Mouse (Mus musculus) c-Kit-negative CD71-positive TER-119-positive erythroid progenitor cells, embryonic 14.5 days (primary cell): ENCODE measurements around the gene Rhoj.
"Not testable (repeated sequence)": the region's sequence is repeated elsewhere in the genome, so short reads cannot be mapped to it uniquely, and the experiment has no call there.

ENCODE experiments used
- DNase-seq: peaks from one replicate; pipeline ENCODE4 v3.0.0-alpha.2; 2013; ENCODE audit warnings: low read depth, low spot score

Gene Rhoj

DNA sequence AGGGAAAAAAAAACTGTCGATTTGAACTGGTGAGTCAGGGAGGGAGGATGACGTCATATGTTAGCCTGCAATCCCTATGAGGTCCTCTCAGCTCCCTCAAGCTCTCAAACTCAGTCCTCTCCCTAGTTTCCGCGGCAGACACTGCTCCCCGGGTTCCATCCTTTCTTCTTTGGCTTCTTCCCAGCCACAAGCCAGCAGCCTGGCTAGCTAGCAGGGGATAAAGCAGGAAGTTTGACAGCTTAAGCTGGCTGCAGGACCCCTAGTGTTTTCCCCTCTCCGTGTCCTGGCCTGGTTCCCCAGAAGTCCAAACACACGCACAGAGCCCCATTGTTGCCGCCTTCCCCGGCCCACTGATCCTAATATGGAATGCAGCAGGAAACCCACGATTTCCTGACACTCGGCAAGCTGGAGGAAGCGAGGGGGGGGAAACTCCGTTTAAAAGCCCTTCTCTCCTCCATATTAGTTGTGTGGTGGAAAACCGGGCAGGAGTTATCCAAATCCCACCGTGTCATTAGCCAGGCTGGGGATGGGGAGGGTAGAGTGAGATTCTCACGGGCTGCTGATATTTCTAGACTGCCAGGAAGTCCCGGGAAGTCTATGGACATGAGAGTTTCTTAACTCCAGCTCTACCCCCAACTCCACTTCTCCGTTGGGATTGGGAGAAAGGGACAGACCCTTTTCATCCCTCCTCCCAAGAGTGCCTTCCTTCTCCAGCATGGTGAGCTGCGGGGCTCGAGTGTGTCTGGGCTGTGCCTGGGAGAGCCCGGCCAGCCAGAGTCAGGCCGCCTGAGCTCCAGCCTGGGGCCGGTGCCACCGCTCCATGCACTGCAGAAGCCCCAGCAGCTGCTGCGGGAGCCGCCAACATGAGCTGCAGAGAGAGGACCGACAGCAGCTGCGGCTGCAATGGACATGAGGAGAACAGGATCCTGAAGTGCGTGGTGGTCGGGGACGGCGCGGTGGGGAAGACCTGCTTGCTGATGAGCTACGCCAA is at the start of gene Rhoj:
Gene Rhoj (plus strand): TSS at position 362 of the 991 bp plus-strand sequence.
- DNase-seq = no peak

DNA sequence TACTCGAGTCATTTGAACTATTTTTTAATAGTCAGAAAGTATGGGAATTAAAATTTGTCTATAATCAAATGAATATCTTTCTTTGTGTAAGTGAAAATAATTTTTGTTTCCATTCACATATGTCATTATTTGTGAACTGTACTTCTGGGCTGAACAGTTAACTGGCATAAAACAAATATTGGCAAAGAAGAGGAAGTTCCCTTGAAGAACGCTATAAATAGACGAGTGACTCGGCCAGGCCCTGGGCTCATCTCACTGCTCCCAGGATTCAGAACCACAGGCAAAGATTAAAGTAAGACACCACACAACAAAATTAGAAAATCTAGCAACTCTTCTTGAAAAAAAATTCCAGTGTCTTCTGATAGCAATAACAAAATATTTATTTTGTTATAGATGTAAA is 36.4 kb upstream of the Rhoj start:
- DNase-seq = no peak

DNA sequence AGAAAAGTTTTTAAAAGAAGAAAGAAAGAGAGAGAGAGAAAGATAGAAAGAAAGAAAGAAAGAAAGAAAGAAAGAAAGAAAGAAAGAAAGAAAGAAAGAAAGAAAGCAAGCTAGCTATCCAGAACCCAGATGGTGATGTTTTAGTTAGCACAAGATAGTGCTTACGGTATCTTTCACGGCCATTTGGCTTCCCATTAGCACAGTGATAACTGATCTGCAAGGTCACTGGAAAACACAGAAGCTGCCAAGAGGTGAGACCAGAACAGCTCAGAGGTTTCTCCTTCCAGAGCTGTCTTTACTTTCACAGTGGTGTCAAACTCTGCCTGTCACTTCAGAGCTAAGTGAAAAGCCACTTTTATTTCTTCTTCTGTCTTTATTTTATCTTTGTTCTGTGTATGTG is 32.4 kb upstream of the Rhoj start:
- no peak for DNase-seq

DNA sequence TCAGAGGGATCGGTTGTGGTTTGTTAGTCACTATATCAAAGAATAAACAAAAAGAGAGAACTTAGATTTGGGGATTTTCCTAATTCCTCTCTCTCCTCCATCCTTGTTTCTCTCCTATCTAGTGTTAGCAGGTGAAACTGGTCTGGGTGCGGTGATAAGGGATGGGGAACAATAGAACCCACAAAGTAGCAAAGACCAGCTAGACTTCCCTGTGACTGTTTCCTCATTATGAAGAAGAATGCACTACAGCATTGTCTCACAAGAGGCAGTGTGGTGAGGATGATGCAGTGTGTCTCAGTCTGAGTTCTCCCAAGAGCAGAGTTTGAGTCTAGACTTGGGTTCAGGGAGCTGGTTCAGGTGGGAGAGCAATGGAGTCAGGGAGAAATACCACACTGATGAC is 30.7 kb upstream of the Rhoj start:
- DNase-seq = no peak

DNA sequence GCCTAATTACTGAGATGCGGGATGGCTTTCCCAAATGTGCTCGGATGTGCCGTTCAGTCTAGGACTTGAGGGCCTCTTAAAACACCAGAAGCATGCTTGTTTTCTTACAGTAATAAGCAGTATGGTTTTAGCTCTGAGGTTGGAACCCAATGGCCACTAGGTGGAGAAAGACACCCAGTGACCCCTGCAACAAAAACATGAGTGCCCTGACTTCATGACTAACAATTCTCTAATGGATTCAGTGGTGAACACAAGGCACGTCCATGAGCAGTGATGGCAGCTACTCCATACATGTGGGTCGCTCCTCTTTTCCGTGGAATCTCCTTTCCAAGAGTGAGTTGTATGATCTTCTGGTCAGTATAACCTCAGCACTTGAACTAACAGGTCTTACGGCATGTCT is 27.6 kb upstream of the Rhoj start:
- no peak for DNase-seq

DNA sequence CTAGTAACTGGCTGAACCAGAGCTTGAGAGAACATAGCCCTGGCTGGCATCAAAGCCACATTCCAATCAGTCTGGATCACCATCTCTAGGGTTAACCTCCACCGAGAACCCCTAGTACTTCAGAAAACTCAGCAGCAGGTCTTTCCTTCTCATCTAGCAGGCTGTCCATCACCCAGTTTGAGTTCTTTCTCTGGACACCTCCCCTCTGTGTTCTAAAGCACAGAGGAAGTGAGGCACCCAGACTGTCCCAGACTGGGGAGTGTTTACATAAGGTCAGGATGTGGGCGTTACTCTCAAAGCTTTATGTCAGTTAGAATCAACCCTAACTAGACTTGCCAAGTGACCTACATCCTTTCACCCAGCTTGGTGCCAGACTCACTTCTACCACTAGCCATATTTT is 24.9 kb upstream of the Rhoj start:
- no peak for DNase-seq

DNA sequence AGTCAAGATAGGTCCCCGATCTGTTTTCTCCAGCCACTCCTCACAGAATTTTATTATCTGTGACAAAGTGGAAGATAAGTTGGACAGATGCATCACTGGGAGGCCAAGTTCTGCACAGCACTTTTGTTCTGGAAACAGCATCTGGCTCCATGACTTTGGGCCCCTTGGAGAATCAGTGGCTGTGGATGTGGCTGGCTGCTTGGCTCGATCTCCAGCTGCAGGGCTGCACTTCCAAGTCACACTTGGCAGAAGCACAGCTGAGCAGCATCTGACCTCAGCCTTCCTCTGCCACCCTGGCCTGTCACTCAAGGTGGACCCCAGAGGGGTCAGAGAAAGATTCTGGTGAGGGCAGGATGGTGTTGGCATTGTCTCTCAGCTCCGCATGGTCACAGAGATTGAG is 22.0 kb upstream of the Rhoj start:
- no peak for DNase-seq

DNA sequence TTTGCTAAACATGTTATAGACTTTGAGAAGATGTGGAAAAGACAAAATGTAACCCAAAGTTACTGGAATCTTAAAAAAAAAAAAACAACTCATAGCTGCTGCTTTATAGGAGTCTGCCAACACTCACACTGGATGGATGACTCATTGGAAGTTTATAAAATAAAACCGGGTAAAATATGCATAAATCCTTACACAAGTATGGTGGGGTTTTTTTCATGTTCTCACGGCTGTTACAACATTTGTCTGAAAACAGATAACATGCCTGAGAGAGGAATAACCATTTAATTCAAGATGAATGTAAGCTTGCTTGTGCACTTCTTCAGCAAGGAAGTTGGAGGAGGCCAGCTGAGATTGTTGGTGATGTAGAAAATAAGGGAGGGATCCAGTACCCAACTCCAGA is 17.6 kb upstream of the Rhoj start:
- DNase-seq = no peak

DNA sequence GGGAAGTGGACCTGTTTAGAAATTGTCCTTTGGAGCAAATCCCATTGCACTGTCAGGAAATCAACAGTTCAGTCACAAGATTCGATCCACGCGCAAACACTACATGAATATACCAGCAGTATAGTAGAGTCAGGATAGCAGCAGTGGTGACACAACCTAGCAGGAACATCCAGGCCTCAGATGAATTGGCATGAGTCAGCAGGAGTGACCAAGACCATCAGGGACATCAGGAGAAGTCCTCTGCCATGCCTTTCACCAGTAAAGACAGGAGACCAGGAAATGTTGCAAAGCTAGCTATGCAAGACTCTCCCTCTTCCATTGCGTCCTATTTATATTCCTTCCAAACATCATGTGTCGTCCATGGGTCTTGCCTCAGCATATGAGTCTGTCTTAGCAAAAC is 16.6 kb upstream of the Rhoj start:
- no peak for DNase-seq

DNA sequence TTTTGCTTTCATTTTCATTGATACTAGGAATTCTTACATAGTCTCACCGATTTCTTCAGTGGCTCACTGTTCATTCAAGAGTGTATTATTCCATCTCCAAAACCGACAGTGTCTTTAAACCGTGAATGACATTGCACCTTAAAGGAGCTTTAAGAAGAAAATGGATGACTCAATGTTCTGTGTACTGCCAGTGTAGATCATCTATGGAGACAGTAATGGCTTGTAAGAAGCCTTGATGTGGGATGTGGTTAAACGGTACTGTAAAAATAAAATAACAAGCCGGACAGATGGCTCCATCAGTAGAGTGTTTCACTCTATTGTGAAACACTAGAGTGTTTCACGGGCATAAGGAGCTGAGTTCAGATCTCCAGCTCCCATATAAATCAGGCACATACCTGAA is 15.2 kb upstream of the Rhoj start:
- no peak for DNase-seq

DNA sequence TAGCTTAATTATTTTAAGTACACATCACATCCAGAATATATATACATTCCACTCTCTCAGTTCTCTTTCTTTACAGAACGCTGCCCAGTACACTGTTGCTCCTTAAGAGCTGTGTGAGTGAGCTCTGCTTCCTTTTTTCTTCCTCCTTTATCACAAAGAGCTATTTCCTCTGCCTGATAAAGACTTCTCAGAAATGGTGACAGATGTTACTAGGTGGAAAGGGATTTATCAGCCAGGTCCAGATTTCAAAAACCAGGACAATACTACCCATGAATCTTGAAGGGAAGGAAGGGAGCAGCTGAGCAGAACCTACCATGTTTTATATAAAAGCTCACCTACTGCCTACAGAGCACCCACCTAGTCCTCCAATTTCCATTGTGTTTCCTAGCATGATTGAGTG is 8.3 kb upstream of the Rhoj start:
- no peak for DNase-seq

DNA sequence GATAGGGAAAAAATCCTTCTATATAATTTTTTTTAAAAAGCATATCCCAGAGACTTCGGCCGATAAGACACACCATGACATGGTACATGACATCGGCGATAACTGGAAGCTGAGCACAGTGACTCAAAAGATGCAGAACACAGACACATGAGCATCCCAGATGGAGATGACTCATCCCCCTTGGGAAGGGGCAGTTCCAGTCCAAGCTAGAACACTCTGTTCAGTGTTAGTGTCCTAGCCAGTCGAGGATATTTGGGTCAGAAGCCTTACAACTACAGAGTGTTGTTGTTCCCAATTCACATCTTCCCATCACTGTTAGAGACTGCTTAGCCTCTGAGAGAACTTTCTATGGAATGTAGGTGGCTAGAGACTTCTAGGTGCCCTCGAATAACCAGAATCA is 4.0 kb upstream of the Rhoj start:
- DNase-seq = no peak

DNA sequence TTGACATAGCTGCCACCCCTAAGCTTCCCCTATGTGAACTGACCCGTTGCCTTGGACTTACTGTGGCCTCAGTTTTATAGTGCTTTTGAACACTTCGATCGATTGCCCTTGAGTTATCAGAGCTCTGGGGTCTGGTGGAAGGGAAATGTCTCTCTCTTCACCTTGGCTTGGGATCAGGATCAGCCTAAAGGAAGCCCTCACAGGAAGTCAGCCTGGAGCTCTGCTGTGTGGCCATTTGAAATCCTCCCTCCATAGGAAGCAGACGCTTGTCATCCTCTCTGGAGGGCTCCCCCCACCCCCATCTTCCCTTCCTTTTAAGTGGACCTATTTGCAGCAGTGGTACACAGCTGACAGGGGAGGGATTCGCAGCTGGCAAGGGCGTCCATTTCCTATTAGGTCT is 1.6 kb downstream of the Rhoj start:
- DNase-seq = no peak

DNA sequence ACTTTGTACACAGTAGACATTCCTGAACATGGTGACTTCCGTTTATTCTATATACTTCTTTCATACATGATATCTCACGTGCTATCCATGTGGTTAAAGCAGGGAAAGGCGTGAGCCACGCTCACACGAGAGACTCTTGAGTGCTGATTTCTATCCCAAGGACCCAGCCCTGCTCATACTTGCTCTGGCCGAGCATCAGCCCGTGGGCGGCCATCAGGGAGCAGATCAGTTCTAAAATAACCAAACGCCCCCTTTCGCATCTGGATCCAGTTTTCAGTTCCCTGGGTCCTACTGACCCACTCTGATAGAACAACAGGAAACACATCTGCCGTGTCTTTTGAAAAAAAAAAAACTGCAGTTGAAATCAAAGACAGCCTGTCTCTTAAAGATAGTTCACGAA is 2.6 kb downstream of the Rhoj start:
- no peak for DNase-seq

DNA sequence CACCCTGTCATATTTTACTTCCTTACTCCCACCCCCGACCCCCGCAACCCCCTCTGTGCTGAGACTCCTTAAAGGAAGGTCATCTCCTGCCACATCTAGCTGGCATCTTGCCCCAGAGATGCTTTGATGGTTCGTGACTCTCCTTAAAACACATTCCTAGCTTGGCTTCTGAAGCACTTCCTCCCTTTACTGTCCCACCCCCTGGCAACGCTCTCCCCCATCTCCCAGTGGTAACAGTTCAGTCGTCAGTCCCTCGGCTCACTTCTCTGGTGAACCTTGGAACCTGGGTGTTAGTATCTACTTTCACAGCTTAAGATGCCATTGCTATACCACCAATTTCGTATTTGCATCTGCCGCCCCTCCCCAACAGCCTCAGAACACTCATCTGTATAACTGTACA is 3.8 kb downstream of the Rhoj start:
- DNase-seq = no peak

DNA sequence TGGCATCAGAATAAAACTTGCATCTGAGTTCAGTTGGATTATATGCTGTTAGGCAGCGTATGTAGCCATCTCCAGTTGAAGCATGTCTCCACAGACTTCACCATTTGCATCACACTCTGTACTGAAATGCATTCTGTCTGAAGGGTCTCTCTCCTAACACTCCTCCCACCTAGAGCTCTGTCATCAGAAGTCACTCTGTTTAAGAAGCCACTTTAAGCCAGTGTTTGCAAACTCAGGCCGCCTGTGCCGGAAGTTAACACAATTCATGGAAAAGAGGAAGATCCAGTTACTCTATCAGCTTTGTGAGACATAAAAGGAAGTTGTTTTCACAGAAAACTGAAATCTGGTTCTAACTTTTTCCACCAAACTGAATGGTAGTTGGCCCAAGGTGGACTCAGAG is 5.9 kb downstream of the Rhoj start:
- no peak for DNase-seq

DNA sequence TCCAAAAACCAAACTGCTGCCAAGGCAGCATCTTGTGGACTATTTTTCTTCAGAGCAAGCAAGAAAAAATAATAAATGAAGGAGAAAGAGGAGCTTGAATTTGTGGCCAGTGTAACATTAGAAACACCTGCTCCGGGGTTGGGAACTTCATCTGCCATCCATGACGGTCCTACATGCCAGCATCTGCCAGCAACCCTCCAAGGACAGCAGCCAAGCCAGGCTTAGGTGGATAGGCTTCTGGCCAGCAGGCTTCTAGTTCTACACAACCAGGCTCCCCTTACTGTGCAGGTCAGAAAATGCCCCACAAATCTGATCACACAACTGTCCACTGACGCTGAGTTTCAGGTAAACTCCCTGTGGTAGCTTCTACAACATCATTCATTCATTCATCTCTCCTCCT is 7.7 kb downstream of the Rhoj start:
- DNase-seq = no peak

DNA sequence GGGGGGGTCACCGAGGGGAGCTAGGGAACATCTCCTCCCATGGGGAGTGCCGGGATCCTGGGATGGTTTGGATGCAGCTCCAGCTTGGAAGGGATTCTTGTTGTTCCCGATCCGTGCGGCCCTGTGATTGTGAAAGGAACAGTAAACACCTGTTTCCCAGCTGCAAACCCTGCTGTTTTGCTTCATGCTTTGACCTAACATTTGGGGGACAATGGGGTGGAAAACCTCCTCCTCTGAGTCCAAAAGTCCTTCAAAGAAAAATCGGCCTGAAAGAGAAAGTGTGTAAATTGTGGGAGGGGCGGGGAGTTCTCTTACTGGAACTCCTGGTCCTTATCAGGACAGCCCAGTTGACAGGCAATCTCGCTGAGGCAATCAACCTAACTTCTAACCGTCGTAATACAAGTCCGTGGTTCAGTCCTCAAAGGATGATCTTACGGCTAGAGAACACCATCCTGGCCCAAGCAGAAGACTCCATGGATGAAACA is 12.4 kb downstream of the Rhoj start:
- no peak for DNase-seq

DNA sequence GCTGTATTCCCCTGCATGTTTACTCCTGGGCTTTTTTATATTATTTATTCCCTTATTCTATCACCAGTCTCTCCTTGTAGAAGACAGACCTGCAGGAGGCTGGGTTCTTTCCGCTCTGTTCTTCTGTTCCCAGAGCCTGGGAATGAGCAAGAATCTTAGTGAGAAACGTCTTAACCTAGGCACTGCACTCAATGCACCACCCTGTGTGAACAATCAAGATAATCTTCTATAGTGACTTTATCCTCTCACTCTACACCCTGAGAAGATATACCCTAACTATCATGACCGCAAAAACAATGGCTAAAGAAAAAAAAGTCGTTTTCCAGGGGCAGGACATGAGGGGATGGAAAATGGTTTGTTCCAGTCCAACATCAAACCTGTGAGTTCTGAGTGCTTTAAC is 13.1 kb downstream of the Rhoj start:
- DNase-seq = no peak

DNA sequence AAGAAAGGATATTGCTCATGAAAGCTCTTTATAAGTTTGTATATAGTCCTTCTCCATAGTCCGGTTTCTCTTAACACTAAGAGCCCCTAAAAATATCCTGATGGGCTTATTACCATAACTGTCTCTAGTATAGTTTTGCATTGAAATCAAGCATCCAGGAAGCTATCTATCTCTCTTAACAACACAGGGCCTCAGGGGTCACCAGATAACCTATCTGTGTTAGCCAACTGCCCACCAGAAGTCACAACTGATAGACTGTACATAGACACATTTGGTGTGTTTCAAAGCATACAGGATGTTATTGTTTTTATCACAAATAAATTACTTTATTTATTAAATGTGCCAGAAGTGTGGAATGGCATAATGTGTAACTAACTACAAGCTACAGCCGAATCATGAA is 21.1 kb downstream of the Rhoj start:
- no peak for DNase-seq

DNA sequence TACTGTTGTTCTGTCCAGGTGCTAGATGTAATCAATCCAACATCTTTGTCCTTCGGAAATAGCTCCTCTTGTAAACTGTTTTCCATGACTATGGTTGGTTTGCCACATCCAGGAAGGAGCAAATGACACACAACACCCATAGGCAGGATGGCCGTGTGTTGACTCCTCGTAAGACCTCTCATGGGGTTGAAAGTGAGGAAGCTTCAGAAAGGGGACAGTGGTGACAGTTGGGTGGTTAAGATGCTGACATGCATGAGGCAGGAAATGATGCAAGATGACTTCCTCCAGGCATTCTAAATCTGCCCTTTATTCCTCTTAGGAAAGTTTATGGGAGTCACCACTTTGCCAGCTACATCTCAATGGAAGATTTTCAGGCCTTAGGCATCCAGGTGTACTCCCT is 31.8 kb downstream of the Rhoj start:
- no peak for DNase-seq

DNA sequence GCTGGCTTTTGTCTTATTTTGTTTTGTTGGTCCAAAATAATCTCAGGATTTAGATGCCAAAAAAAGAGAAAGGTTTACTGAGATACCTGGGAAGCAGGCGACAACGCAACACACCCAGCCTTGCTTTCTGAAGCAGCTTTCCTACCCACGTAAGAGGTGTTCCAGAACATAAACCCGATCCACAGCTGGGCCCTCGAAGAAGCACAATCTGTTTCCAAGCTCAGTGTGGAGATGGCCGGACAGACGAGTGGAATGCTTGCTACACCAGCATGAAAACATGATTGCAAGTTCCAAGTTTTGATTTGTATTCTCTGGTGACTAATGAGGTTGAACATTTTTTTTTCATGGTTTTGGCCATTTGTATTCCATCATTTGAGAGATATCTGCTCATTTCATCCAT is 32.2 kb downstream of the Rhoj start:
- no peak for DNase-seq

DNA sequence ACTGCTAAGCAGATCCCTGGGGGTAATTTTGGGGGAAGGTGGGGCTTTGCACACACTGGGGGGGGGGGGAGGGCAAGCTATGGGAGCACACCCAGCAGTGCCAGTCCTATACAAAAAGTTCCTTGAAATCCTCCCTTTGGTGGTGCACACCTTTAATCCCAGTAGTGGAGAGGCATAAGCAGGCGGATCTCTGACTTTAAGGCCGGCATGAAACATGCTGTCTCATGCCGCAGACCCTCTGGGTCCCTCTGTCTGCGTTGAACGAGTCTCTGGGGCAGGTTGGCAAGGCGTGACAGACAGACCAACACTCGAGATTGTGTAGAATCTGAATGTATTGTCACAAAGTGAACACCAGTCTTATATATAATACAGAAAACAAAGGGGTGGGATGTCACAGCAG is 40.4 kb downstream of the Rhoj start:
- no peak for DNase-seq

DNA sequence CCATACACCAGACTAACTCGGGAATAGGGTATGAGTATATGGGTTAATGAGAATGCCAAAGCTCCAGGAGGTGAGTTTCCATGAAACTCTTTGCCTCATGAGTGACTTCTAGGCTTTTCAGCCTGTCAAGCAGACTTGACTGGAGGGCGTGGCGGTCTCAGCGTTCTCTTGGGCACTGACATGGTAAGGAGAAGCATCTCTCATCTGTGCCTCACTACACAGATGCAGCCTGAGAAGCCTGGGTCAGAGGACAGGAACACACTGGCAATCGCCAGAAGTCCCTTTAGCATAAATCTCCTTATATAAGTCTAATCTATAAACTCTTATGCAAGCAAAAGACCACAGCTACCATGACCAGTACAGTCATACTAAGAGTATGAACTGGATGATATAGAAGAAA is 41.4 kb downstream of the Rhoj start:
- DNase-seq = not testable (repeated sequence)
